Mouse (Mus musculus): Measurements from ENCODE around the gene Serinc4. TPM values are rescaled to one million over a fixed set of nuclear protein-coding genes. Genes with fewer than 3 reads are reported as not detected.

The Serinc4 gene
- polyA plus RNA-seq, 1 experiment from 2014 or later, result not detected

DNA sequence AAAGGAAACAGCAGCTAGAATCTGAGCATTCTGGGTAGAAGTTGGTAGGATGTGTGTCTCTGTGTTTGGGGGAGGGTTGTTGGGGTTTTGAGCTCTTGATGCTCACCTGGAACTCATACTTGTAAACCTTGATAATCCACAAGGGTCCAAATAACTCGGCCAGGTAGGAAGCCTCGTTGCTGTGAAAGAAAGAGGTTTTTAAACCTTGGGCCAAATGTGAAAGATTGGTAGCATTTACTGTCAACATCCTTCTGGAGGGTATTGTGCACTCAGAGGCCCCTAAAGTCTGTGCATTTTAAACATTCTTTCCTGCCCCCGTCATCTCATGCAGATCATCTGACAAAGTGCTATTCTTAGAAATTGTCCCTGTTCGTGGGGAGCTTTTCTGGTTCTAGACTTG lies 3.6 kb downstream of the Serinc4 start, which contains the start of gene Hypk:
Gene Hypk (plus strand): TSS at position 301 of the 400 bp plus-strand sequence.
- no peak for ATAC-seq (ENCODE audit: insufficient read depth)
- Histone ChIP-seq H3K27ac (ENCODE audit: low read depth) (no peak within 1 kb of the TSS), H3K4me3 (ENCODE audit: low read depth, low read length) (no peak within 1 kb of the TSS), H3K27me3 (ENCODE audit: insufficient read depth, low read length) (no peaks in the 10 kb centered on the region), H3K4me1 (ENCODE audit: insufficient read depth) (peaks cover 4% of the 10 kb centered on the region; the same call in 1 of the 2 replicates), H3K9ac (peak within 1 kb of the TSS; percentile 13; the same call in 1 of the 2 replicates), H3K4me2 (no peak within 1 kb of the TSS), H3K36me3 (ENCODE audit: insufficient read depth) (peaks cover 32% of the 10 kb centered on the region), H3K9me3 (ENCODE audit: low read depth, low read length) (no peaks in the 10 kb centered on the region)
- TF ChIP-seq CTCF (IDR thresholded peaks at IDR 0.05; ENCODE audit: low read depth), result no peak
- WGBS, result 62% methylated on average over 4 of the region's 4 CpGs
- DNase-seq, result no peak

DNA sequence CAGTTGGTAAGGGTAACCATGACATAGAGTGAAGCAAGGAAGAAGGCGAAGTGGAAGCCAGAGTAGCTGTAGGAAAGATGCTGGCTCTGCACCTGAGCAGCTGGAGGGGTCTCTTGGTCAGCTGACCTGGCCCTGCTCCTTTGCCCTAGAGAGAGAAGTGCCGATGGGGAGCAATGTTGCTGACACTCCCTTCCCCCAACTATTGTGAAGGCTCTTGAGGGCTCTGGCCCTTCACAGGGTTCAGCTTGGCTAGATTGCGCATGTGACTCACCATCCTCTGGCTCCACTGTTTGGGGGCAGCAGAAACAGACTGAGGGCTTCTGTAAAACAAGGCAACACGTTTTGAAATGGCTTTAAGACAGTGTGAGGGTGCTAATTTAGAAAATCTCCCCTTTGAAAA lies 4.2 kb downstream of the Serinc4 start:
- 77% methylated on average over 4 of the region's 4 CpGs for WGBS
- TF ChIP-seq CTCF (IDR thresholded peaks at IDR 0.05; ENCODE audit: low read depth), result no peak
- Histone ChIP-seq H3K36me3 (ENCODE audit: insufficient read depth) (peaks cover 32% of the 10 kb centered on the region), H3K4me2 (no peak overlapping the region), H3K4me3 (ENCODE audit: low read depth, low read length) (no peak overlapping the region), H3K9me3 (ENCODE audit: low read depth, low read length) (no peaks in the 10 kb centered on the region), H3K27ac (ENCODE audit: low read depth) (no peak overlapping the region), H3K9ac (peak overlapping the region; percentile 13; the same call in 1 of the 2 replicates), H3K4me1 (ENCODE audit: insufficient read depth) (peaks cover 4% of the 10 kb centered on the region; the same call in 1 of the 2 replicates), H3K27me3 (ENCODE audit: insufficient read depth, low read length) (no peaks in the 10 kb centered on the region)
- ATAC-seq (ENCODE audit: insufficient read depth), result no peak
- no peak for DNase-seq

DNA sequence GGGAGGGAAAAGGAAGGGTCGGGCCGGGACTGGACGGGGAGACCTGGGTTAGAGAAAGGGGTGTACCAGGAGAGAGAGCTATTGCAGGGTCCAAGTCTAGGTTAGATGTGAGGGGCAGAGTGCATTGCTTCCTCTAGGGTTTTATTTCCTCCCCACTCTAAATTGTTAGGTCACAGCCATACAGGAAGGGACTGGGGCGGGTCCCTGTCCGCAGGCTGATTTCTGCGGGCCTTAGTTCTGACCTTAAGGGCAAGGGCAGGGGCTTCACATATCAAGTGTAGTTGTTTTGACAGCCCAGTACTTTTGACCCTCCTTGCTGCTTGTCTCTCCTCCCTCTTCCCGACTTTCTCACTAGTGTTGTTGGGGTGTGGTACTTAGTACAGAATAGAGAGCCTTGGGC lies 6.5 kb downstream of the Serinc4 start:
- Histone ChIP-seq H3K9me3 (ENCODE audit: low read depth, low read length) (no peaks in the 10 kb centered on the region), H3K27ac (ENCODE audit: low read depth) (peak overlapping the region; percentile 95), H3K4me3 (ENCODE audit: low read depth, low read length) (peak overlapping the region; percentile 99), H3K4me1 (ENCODE audit: insufficient read depth) (0 out of 2 replicates have a peak, but pooled peaks cover 4% of the 10 kb centered on the region), H3K27me3 (ENCODE audit: insufficient read depth, low read length) (no peaks in the 10 kb centered on the region), H3K9ac (peak overlapping the region; percentile 94), H3K4me2 (peak overlapping the region; percentile 89), H3K36me3 (ENCODE audit: insufficient read depth) (peaks cover 32% of the 10 kb centered on the region)
- no peak; the same call in 1 of the 2 replicates for TF ChIP-seq CTCF (IDR thresholded peaks at IDR 0.05; ENCODE audit: low read depth)
- under 1% methylated on average over 7 of the region's 7 CpGs for WGBS
- DNase-seq (peak; percentile 24), ATAC-seq (ENCODE audit: insufficient read depth) (0 out of 2 replicates have a peak, but pooled peaks have one; percentile 5)

DNA sequence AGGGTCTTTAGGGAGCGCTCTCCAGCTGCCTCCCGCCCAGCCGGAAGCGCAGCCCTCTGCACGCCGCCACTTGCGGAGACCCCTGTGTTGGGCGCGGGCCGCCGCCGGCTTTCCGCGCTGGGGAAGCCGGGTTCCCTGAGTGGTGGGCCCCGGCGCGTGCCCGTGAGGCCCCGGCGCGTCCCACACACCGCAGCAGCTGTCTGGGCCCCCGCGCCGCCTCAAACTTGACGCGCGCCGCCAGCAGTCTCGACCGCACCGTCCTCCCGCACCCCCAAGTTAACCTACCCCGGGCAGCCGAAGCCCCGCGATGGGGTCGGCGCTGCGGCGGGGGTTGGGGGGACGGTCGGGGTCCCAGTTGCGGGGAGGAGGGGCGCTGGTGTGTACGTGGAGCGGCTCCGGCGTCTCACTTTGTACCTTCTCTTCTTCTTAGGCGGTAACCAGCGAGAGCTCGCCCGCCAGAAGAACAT lies 7.0 kb downstream of the Serinc4 start:
- peak overlapping the region; percentile 99 for H3K4me3 ChIP-seq (ENCODE audit: low read depth, low read length)
- ATAC-seq (ENCODE audit: insufficient read depth) (peak; percentile 56), DNase-seq (no peak)
- H3K9ac ChIP-seq, result peak overlapping the region; percentile 94
- H3K4me1 ChIP-seq (ENCODE audit: insufficient read depth), result 0 out of 2 replicates have a peak, but pooled peaks cover 4% of the 10 kb centered on the region
- H3K9me3 ChIP-seq (ENCODE audit: low read depth, low read length), result no peaks in the 10 kb centered on the region
- H3K27me3 ChIP-seq (ENCODE audit: insufficient read depth, low read length), result no peaks in the 10 kb centered on the region
- no peak for TF ChIP-seq CTCF (IDR thresholded peaks at IDR 0.05; ENCODE audit: low read depth)
- WGBS, result 0% methylated on average over 52 of the region's 54 CpGs
- peak overlapping the region; percentile 89 for H3K4me2 ChIP-seq
- peaks cover 32% of the 10 kb centered on the region for H3K36me3 ChIP-seq (ENCODE audit: insufficient read depth)
- peak overlapping the region; percentile 95 for H3K27ac ChIP-seq (ENCODE audit: low read depth)

DNA sequence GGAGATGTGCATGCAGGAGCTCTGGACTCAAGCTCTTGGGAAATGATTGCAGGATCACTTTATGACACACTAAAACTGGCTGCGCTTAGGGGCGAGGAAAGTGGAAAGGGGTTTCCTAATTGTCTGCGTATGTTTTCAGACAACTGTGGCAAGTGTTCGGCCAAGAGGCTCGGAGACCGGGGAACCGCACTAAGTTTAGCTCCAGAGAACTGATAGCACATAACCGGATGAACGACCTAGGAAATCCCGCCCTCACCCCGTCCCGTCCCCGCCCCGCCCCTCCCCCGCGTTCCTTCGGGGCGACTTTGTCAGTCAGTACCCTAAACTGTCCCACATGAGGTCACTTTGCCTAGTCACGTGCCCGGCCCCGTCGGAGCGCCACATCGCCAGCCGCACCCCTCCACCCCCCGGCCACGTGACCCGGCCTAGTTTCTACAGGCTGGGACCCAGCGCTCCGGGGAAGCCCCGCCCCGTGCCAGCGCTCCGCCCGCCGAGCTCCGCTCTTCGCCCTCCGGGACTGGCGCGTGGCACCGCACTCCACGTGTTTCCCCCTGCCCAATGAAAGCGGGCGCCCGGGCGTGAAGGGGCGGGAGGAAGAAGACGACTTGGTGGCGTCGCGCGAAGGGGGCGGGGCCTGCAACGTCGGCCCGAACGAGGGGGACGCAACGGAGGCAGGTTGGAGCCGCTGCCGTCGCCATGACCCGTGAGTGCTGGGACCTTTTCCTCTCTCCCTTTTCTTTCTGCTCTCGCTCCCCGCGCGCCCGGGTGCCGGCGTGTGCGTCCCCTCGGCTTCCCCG lies 7.6 kb downstream of the Serinc4 start, which contains the start of gene Serf2:
Gene Serf2 (plus strand): TSS at position 457 of the 797 bp plus-strand sequence.
- peak within 1 kb of the TSS; percentile 89 for H3K4me2 ChIP-seq
- H3K27me3 ChIP-seq (ENCODE audit: insufficient read depth, low read length), result no peaks in the 10 kb centered on the region
- ATAC-seq (ENCODE audit: insufficient read depth) (peak; percentile 97), DNase-seq (peak; percentile 99)
- H3K4me3 ChIP-seq (ENCODE audit: low read depth, low read length), result peak within 1 kb of the TSS; percentile 99
- no peak for TF ChIP-seq CTCF (IDR thresholded peaks at IDR 0.05; ENCODE audit: low read depth)
- WGBS, result 1% methylated on average over 71 of the region's 74 CpGs
- no peaks in the 10 kb centered on the region for H3K9me3 ChIP-seq (ENCODE audit: low read depth, low read length)
- peak within 1 kb of the TSS; percentile 94 for H3K9ac ChIP-seq
- H3K4me1 ChIP-seq (ENCODE audit: insufficient read depth), result 0 out of 2 replicates have a peak, but pooled peaks cover 4% of the 10 kb centered on the region
- H3K36me3 ChIP-seq (ENCODE audit: insufficient read depth), result peaks cover 29% of the 10 kb centered on the region
- H3K27ac ChIP-seq (ENCODE audit: low read depth), result peak within 1 kb of the TSS; percentile 97

DNA sequence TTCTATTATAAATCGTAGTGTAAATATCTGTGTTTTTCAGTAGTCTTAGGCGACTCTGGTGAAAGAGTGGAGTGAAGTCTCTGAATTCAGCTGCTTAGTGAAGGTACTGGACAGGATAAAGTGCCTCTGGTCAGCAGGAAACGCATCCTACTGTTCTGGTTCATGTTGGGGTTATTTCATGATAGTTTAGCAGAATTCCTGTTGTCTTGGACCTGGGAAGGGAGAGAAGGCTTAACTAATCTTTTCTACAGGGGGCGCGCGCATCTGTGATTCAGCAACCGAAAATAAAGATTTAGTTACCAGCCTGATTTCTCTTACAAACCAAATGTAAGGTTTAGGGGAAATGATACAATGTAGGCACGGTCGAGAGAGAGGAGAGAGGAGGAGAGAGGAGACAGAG lies 8.4 kb downstream of the Serinc4 start:
- 11% methylated on average over 9 of the region's 9 CpGs for WGBS
- Histone ChIP-seq H3K4me2 (peak overlapping the region; percentile 86), H3K36me3 (ENCODE audit: insufficient read depth) (peaks cover 21% of the 10 kb centered on the region), H3K9me3 (ENCODE audit: low read depth, low read length) (no peaks in the 10 kb centered on the region), H3K4me1 (ENCODE audit: insufficient read depth) (peaks cover 5% of the 10 kb centered on the region; the same call in 1 of the 2 replicates), H3K9ac (peak overlapping the region; percentile 62), H3K27ac (ENCODE audit: low read depth) (peak overlapping the region; percentile 97), H3K4me3 (ENCODE audit: low read depth, low read length) (peak overlapping the region; percentile 99), H3K27me3 (ENCODE audit: insufficient read depth, low read length) (no peaks in the 10 kb centered on the region)
- DNase-seq (peak; percentile 80), ATAC-seq (ENCODE audit: insufficient read depth) (no peak)
- TF ChIP-seq CTCF (IDR thresholded peaks at IDR 0.05; ENCODE audit: low read depth), result peak; percentile 31

DNA sequence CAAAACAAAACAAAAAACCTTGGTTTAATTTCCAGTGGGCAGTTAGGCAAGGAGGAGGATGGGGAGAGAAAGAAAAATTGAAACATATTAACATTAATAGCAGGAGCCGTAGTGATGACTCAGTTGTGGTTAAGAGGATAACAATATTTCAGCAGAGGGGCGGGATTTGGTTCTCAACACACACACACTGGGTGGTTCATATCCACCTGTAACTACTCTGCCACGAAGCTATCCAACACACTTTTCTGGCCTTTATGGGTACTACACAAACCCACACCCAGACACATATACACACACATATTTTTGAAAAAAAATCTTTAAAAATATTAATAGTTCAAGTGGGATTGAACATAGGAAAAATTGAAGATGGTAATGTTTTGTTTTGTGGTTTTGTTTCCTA lies 9.6 kb downstream of the Serinc4 start:
- Histone ChIP-seq H3K4me2 (no peak overlapping the region), H3K27me3 (ENCODE audit: insufficient read depth, low read length) (no peaks in the 10 kb centered on the region; the same call in 1 of the 2 replicates), H3K4me3 (ENCODE audit: low read depth, low read length) (no peak overlapping the region), H3K27ac (ENCODE audit: low read depth) (no peak overlapping the region), H3K9me3 (ENCODE audit: low read depth, low read length) (no peaks in the 10 kb centered on the region), H3K4me1 (ENCODE audit: insufficient read depth) (peaks cover 8% of the 10 kb centered on the region), H3K36me3 (ENCODE audit: insufficient read depth) (peaks cover 10% of the 10 kb centered on the region), H3K9ac (no peak overlapping the region)
- DNase-seq (no peak), ATAC-seq (ENCODE audit: insufficient read depth) (no peak)
- WGBS, result 75% methylated on average over 3 of the region's 3 CpGs
- no peak for TF ChIP-seq CTCF (IDR thresholded peaks at IDR 0.05; ENCODE audit: low read depth)

Measured in lung, embryonic 14.5 days (tissue).